ENCODE assay signal across 20 mouse cellular contexts in genomic region chr8:110135515-110135914, GRCm38 (mm10). TPM values are rescaled to one million over a fixed set of nuclear protein-coding genes. Genes with fewer than 3 reads are reported as not detected.
"Had no signal": no experiment of that assay in that cellular context is flagged by ENCODE, and none has a peak within 500 bp of the region (broad histone marks: within the 10 kb centered on the region; RNA-seq: fewer than 3 reads in every experiment).

No protein-coding gene starts in this region.

- H3K4me2 ChIP-seq: liver, embryonic 11.5 days; liver, embryonic 15.5 days; midbrain, embryonic 12.5 days; neural tube, embryonic 13.5 days had no signal

- H3K9me3 ChIP-seq: limb, embryonic 10.5 days; liver, embryonic 15.5 days; midbrain, embryonic 12.5 days; neural tube, embryonic 13.5 days had no signal

- H3K36me3 ChIP-seq: limb, embryonic 10.5 days; liver, embryonic 15.5 days; midbrain, embryonic 12.5 days; neural tube, embryonic 13.5 days had no signal

- H3K9ac ChIP-seq: liver, embryonic 15.5 days; midbrain, embryonic 12.5 days; neural tube, embryonic 13.5 days had no signal

- H3K27me3 ChIP-seq: liver, embryonic 15.5 days; midbrain, embryonic 12.5 days; neural tube, embryonic 13.5 days had no signal

- H3K27ac ChIP-seq: kidney, postnatal 0 days; limb, embryonic 10.5 days; liver, embryonic 15.5 days; midbrain, embryonic 12.5 days; neural tube, embryonic 13.5 days; stomach, postnatal 0 days had no signal

- H3K4me3 ChIP-seq: limb, embryonic 10.5 days; liver, embryonic 15.5 days; midbrain, embryonic 12.5 days; neural tube, embryonic 13.5 days had no signal

- DNase-seq: kidney, adult 11 months; kidney, adult 9 months; kidney, postnatal 36 days; layer of hippocampus, adult 9-11 months; lung, adult 2 months; lung, postnatal 10 days; lung, postnatal 4 days; right cerebral cortex, adult 18-20 months; right cerebral cortex, postnatal 25 days; thymus, postnatal 4 days had no signal

- H3K4me1 ChIP-seq: limb, embryonic 10.5 days; liver, embryonic 15.5 days; midbrain, embryonic 12.5 days; neural tube, embryonic 13.5 days had no signal

RNA-seq across cellular contexts. Expression of gene Calb2, which starts 32.5 kb away (rescaled TPM):
- total RNA-seq: megakaryocyte, adult 5-6 weeks had no signal
- polyA plus RNA-seq: kidney, postnatal 0 days; liver, embryonic 15.5 days; lung, adult 2 months had no signal

RNA-seq across cellular contexts. Expression of gene Gm17720, which starts 33.0 kb away (rescaled TPM):
- total RNA-seq: layer of hippocampus, adult 18-20 months; megakaryocyte, adult 5-6 weeks had no signal
- polyA plus RNA-seq: kidney, postnatal 0 days; limb, embryonic 10.5 days; limb, embryonic 14.5 days; liver, embryonic 11.5 days; liver, embryonic 15.5 days; lung, adult 2 months; midbrain, embryonic 12.5 days; neural tube, embryonic 13.5 days; stomach, postnatal 0 days had no signal

RNA-seq across cellular contexts. Expression of gene Gm21964, which starts 34.5 kb away (rescaled TPM):
- total RNA-seq: layer of hippocampus, adult 18-20 months; megakaryocyte, adult 5-6 weeks had no signal
- polyA plus RNA-seq: kidney, postnatal 0 days; limb, embryonic 10.5 days; limb, embryonic 14.5 days; liver, embryonic 11.5 days; liver, embryonic 15.5 days; lung, adult 2 months; midbrain, embryonic 12.5 days; neural tube, embryonic 13.5 days; stomach, postnatal 0 days had no signal

RNA-seq across cellular contexts. Expression of gene Zfp612, which starts 56.0 kb away (rescaled TPM):
- total RNA-seq: megakaryocyte, adult 5-6 weeks had no signal
